Mouse (Mus musculus) stomach, embryonic 14.5 days (tissue): ENCODE results near the gene Kif1c. TPM values are rescaled to one million over a fixed set of nuclear protein-coding genes. Genes with fewer than 3 reads are reported as not detected.
A peak's percentile ranks its signal among the peaks of the same experiment; 100 is the strongest.

Experiments
- ATAC-seq: fragments of 200-750 bp; cut with Nextera tagmentation; 2 replicates; pipeline ENCODE4 v1.8.0; 2017; ENCODE audit warnings: low read depth, moderate TSS enrichment; ENCODE audit not compliant: insufficient number of reproducible peaks, insufficient read depth, low FRiP score
- H3K27ac ChIP-seq: fragments of 300-500 bp; sonication (generic); 2 replicates; pipeline ENCODE4 v1.5.1; 2014; ENCODE audit warnings: mild to moderate bottlenecking, low read length, moderate library complexity, mixed read lengths
- H3K27me3 ChIP-seq: fragments of 300-500 bp; sonication (generic); 2 replicates; pipeline ENCODE4 v1.6.1; 2014; ENCODE audit warnings: low read length, control low read depth, mixed read lengths; ENCODE audit not compliant: control insufficient read depth, insufficient read depth
- H3K36me3 ChIP-seq: fragments of 300-500 bp; sonication (generic); 2 replicates; pipeline ENCODE4 v1.6.1; 2014; ENCODE audit warnings: mild to moderate bottlenecking, control low read depth, low read length, moderate library complexity, mixed read lengths; ENCODE audit not compliant: control insufficient read depth, insufficient read depth
- H3K4me1 ChIP-seq: fragments of 300-500 bp; sonication (generic); 2 replicates; pipeline ENCODE4 v1.6.1; 2014; ENCODE audit warnings: low read length, control low read depth, mixed read lengths; ENCODE audit not compliant: control insufficient read depth, insufficient read depth
- H3K4me2 ChIP-seq: fragments of 300-500 bp; sonication (generic); replicated peaks from 2 replicates; pipeline ENCODE4 v1.6.1; 2014; ENCODE audit warnings: low read depth, low read length, control low read depth
- H3K4me3 ChIP-seq: fragments of 300-500 bp; sonication (generic); 2 replicates; pipeline ENCODE4 v1.5.1; 2014; ENCODE audit warnings: low read depth, low read length, control low read depth
- H3K9ac ChIP-seq: fragments of 300-500 bp; sonication (generic); replicated peaks from 2 replicates; pipeline ENCODE4 v1.6.1; 2014; ENCODE audit warnings: low read depth, mild to moderate bottlenecking, control low read depth, low read length, moderate library complexity, mixed read lengths
- H3K9me3 ChIP-seq: fragments of 300-500 bp; sonication (generic); 2 replicates; pipeline ENCODE4 v1.6.1; 2016; ENCODE audit warnings: low read depth, low read length, control low read depth; ENCODE audit not compliant: control insufficient read depth
- WGBS: fragments of 180-500 bp; shearing (Covaris S2); extraction: QIAGEN DNeasy Blood & Tissue Kit; methylation state at CpG from one replicate; pipeline ENCODE4 v1.1.7; 2014; 5-methylcytosine and 5-hydroxymethylcytosine counted together
- polyA plus RNA-seq: library from polyadenylated mRNA; unstranded; fragments of >200 nt; fragmentation: Nextera tagmentation; extraction: Ambion mirVana; gene quantifications from 2 replicates; pipeline ENCODE4 v1.2.1, GENCODE M21; 2014

Gene Kif1c
- polyA plus RNA-seq, 1 experiment from 2014 or later, result 9.0 TPM

DNA sequence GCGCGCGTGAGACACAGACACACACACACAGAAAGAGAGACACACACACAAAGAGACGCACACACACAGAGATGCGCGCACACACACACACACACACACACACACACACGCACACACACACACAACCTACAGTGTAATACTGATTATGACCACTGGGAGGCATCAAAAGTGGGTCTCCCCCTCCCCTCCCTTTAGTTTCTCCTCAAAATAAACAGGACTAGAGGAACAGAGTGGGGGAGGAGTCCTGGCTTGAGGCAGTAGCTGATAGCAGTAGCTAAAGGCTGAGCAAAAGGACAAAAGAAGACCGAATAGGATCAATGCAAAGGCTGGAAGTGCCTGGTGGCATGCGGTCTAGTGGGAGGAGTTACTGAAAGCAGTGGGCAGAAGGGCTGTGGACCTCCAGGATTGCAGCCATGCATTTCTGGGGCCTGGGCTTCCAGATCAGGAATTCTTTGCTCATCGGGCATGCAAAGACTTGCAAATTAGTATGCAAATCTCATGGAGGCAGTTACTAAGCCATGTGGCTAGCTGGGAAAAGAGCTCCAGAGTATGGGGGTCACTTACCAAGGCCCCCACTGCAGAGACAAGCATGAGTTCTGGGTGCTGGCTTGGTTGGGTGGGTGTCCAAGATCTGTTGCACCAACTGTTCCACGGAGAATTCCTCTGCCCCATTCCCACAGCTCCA, 18.3 kb upstream of the Kif1c start:
- 17% methylated on average over 11 of the region's 11 CpGs for WGBS
- Histone ChIP-seq H3K4me3 (no peak overlapping the region), H3K4me1 (peaks cover 6% of the 10 kb centered on the region), H3K4me2 (no peak overlapping the region), H3K36me3 (peaks cover 33% of the 10 kb centered on the region), H3K27me3 (no peaks in the 10 kb centered on the region), H3K27ac (no peak overlapping the region; the same call in 1 of the 2 replicates), H3K9ac (no peak overlapping the region), H3K9me3 (no peaks in the 10 kb centered on the region)
- ATAC-seq, result peak; percentile 71; the same call in 1 of the 2 replicates

- peaks cover 29% of the 10 kb centered on the region for H3K36me3 ChIP-seq
- no peak overlapping the region for H3K4me2 ChIP-seq
- 79% methylated on average over 5 of the region's 5 CpGs for WGBS
These were observed 16.7 kb upstream of the Kif1c start for GRCm38 (mm10) chr11:70683640-70684039.

DNA sequence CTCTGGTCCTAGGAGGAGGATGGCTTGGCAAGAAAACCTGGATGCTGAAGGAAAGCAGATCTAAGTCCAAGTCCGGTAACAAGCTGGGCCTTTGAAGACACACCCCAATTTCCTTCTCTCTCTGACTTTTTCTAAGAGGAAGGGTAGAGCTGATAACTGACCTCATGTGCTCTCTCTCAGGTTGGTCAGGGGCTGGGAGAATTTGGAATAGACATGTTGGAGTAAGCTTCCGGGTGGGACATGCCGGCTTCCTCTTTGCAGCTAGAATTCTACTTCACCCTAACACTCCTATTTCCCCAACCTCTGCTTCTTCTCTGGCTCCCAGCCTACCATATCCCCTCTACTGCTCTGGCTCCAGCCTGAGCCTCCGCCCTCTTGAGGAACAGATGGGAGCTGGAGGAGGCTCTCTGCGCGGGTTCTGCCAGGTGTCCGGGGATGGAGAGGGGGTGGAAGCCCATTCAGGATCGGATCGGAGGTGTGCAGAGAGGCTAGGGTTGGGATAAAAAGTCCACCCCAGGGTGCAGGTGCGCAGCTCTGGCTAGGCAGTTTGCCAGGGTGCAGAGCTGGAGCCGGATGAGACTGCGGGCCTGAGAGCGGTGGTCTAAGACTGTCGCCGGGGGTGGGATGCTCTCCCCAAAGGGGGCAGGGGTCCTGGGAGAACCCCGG, 13.3 kb upstream of the Kif1c start:
- Histone ChIP-seq H3K9me3 (no peaks in the 10 kb centered on the region), H3K27ac (peak overlapping the region; percentile 90), H3K4me1 (peaks cover 13% of the 10 kb centered on the region), H3K36me3 (peaks cover 12% of the 10 kb centered on the region), H3K9ac (peak overlapping the region; percentile 74), H3K4me2 (peak overlapping the region; percentile 87), H3K27me3 (no peaks in the 10 kb centered on the region), H3K4me3 (peak overlapping the region; percentile 85)
- 1% methylated on average over 16 of the region's 16 CpGs for WGBS
- peak; percentile 77 for ATAC-seq

More at GRCm38 (mm10) chr11:70683640-70684039, 16.7 kb upstream of the Kif1c start:
- H3K9ac ChIP-seq, result no peak overlapping the region
- no peaks in the 10 kb centered on the region for H3K27me3 ChIP-seq
- H3K4me1 ChIP-seq, result peaks cover 11% of the 10 kb centered on the region
- ATAC-seq, result no peak
- H3K9me3 ChIP-seq, result no peaks in the 10 kb centered on the region
- H3K27ac ChIP-seq, result no peak overlapping the region
- H3K4me3 ChIP-seq, result no peak overlapping the region

DNA sequence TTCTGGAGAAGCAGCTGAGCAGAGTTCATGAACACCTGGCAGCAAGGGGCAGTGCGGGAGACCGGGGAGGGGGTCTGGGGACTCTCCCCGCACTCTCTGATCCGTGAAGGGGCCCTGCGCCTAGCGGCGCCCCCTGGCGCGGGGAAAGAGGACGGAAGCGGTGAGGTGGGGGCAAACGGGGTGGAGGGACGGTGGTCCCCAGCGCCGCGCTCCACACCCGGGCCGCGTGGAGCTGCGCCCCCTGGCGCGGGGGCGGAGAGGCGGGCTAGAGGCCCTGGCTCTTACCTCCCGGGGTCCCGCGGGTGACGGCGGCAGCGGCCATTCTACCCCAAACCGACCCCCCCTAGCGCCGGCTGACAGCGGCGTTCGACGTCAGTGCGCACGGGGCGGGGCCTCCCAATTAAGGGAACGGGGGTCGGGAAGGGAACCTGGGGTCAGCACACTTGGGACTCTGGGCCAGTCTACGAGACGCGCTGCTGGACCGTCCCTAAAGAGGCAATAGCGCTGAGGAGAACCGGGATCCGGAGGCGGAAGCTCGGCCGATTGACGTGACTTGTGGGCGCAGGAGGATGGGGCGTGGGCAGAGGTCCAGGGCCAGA, 12.6 kb upstream of the Kif1c start, which contains the start of gene Camta2:
Camta2 (minus strand) TSS at position 505 of the 599 bp plus-strand sequence.
- WGBS, result under 1% methylated on average over 55 of the region's 55 CpGs
- H3K27me3 ChIP-seq, result no peaks in the 10 kb centered on the region
- peaks cover 9% of the 10 kb centered on the region for H3K4me1 ChIP-seq
- H3K4me2 ChIP-seq, result peak within 1 kb of the TSS; percentile 87
- no peaks in the 10 kb centered on the region for H3K9me3 ChIP-seq
- peak within 1 kb of the TSS; percentile 74 for H3K9ac ChIP-seq
- peak within 1 kb of the TSS; percentile 85 for H3K4me3 ChIP-seq
- H3K36me3 ChIP-seq, result peaks cover 8% of the 10 kb centered on the region
- peak; percentile 85 for ATAC-seq
- H3K27ac ChIP-seq, result peak within 1 kb of the TSS; percentile 90

DNA sequence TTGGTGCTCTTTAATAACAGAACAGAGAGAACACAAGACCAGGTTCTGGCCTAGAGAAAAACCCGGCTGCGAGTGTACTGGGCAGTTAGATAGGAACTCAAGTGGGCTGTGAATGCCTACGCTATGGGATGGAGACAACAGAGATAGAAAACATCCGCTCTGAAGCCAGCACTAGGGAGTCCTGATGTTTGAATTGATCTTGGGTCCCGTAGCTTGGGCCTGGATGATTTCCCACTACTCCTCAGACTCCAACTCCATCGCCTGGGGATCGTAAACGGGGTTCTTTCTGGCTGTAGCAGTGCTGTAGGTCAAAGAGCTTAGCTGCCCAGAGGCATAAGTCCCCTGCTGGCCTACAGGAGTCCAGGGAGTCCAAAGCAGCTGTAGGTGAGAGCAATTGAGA, 12.0 kb upstream of the Kif1c start:
- Histone ChIP-seq H3K4me2 (peak overlapping the region; percentile 87), H3K4me3 (peak overlapping the region; percentile 85), H3K36me3 (peaks cover 5% of the 10 kb centered on the region; the same call in 1 of the 2 replicates), H3K27me3 (no peaks in the 10 kb centered on the region), H3K9me3 (no peaks in the 10 kb centered on the region), H3K4me1 (peaks cover 9% of the 10 kb centered on the region), H3K27ac (peak overlapping the region; percentile 90), H3K9ac (peak overlapping the region; percentile 74)
- WGBS, result 14% methylated on average over 8 of the region's 8 CpGs
- ATAC-seq, result no peak

DNA sequence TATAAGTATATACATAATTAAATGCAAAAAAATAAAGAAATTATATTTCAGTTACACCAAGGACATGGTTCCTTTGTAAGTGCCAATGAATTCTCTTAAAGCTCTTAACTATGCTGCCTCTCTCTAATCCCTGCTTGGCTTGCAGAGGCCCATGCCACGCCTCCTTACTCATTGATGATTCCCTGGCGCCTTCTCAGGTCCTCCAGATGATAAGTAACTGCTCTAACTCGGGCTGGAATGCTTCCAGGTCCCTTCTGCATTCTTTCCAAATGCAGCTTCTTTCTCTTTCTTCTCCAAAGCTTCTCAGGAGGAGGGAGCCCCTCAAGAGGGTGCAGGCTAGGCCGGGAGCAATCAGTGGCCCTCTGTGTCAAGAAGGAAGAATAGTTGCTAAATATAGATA, 10.8 kb upstream of the Kif1c start:
- 41% methylated on average over 4 of the region's 4 CpGs for WGBS
- Histone ChIP-seq H3K27me3 (no peaks in the 10 kb centered on the region), H3K4me3 (no peak overlapping the region), H3K9me3 (no peaks in the 10 kb centered on the region), H3K36me3 (peaks cover 5% of the 10 kb centered on the region; the same call in 1 of the 2 replicates), H3K27ac (no peak overlapping the region), H3K4me1 (peaks cover 9% of the 10 kb centered on the region), H3K4me2 (no peak overlapping the region), H3K9ac (no peak overlapping the region)
- no peak for ATAC-seq

- H3K36me3 ChIP-seq, result no peaks in the 10 kb centered on the region
- WGBS, result 71% methylated on average over 3 of the region's 3 CpGs
- H3K4me2 ChIP-seq, result no peak overlapping the region
- H3K4me1 ChIP-seq, result peaks cover 5% of the 10 kb centered on the region
- H3K27ac ChIP-seq, result no peak overlapping the region
- H3K27me3 ChIP-seq, result no peaks in the 10 kb centered on the region
- no peaks in the 10 kb centered on the region for H3K9me3 ChIP-seq
- no peak overlapping the region for H3K4me3 ChIP-seq
- no peak overlapping the region for H3K9ac ChIP-seq
- ATAC-seq, result no peak
These were observed 6.8 kb upstream of the Kif1c start for GRCm38 (mm10) chr11:70693504-70693903.

- no peak overlapping the region for H3K4me2 ChIP-seq
- no peak overlapping the region for H3K9ac ChIP-seq
- 74% methylated on average over 3 of the region's 3 CpGs for WGBS
- no peak for ATAC-seq
- peaks cover 15% of the 10 kb centered on the region; the same call in 1 of the 2 replicates for H3K4me1 ChIP-seq
- H3K36me3 ChIP-seq, result no peaks in the 10 kb centered on the region
- no peak overlapping the region for H3K4me3 ChIP-seq
- H3K27ac ChIP-seq, result no peak overlapping the region
- no peaks in the 10 kb centered on the region for H3K27me3 ChIP-seq
- H3K9me3 ChIP-seq, result no peaks in the 10 kb centered on the region
These were observed 3.0 kb upstream of the Kif1c start for GRCm38 (mm10) chr11:70697376-70697775.
